Mouse (Mus musculus): ENCODE results near the gene Adarb2.

DNA sequence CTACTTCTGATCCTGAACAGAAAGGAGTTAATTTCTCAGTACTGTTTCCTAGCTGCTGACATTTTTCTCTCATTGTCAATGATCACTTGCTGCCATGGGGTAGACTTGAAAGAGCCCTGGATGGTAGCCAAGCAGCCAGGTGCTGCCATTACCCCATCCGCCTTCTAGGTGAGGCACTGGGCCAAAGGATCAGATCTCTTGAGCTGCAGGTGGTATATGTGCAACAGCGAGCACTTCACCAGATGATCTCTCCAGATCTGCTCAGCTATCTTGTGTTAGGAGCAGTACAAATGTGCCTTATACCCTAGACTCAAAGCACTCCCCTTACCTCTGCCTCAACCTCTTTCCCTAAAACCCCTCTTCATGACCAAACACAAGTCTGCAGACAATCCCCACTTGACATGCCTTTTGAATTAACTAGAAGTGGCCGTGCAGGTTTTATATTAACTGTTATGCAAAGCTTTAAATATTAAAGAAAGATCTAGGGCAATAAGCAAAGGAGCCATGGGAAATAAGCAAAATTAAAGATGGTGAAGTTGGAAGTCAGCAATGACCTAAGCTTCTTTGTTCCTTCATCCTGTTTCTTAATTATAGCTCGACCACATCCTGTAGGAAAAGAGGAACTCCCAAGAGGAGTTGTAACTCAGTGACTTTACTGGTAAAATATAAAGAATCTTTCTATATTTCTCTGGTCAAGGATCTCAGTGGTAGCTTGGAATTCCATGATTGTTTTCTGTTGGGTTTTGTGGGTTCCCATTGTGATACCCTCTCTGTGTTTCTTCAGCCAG lies 69.7 kb downstream of the Adarb2 start:
- no peak for TF ChIP-seq CTCF (IDR thresholded peaks at IDR 0.05; ENCODE audit: control insufficient read depth, insufficient read depth, insufficient replicate concordance, low read depth, low read length)
- no peak for TF ChIP-seq POLR2A (IDR thresholded peaks at IDR 0.05; ENCODE audit: control insufficient read depth, low read depth, low read length)
